Mouse (Mus musculus) liver, embryonic 14.5 days (tissue): ENCODE measurements at regions not wholly inside any gene's neighbourhood (a gene's known extent, or its start where the extent isn't known, plus 50 kb on each side); places are given as distances from the start of the nearest gene placed in this dataset.

ENCODE experiments used
- CTCF ChIP-seq: IDR thresholded peaks from 2 replicates; pipeline ENCODE4 v1.5.1; 2016; ENCODE audit warnings: antibody characterized with exemption, low read depth, control low read depth
- EP300 ChIP-seq: IDR thresholded peaks from 2 replicates; pipeline ENCODE4 v1.6.1; 2016; ENCODE audit warnings: antibody characterized with exemption, low read depth

GRCm38 (mm10) chr6:88966501-88966900, 64.5 kb downstream of the Tpra1 start:
- TF ChIP-seq EP300 (no peak), CTCF (no peak)
